Mouse (Mus musculus): ENCODE measurements at regions not wholly inside any gene's neighbourhood (a gene's known extent, or its start where the extent isn't known, plus 50 kb on each side); places are given as distances from the start of the nearest gene placed in this dataset.

- DNase-seq (ENCODE audit: low read depth), result peak; percentile 77
Measured at GRCm38 (mm10) chr17:52448701-52449100, 153.8 kb upstream of the Kcnh8 start.

GRCm38 (mm10) chr17:52459303-52459996, 143.1 kb upstream of the Kcnh8 start:
- no peak for DNase-seq (ENCODE audit: low read depth)

GRCm38 (mm10) chr17:52459997-52460387, 142.5 kb upstream of the Kcnh8 start:
- DNase-seq (ENCODE audit: low read depth), result no peak

GRCm38 (mm10) chr17:52461264-52461663, 141.2 kb upstream of the Kcnh8 start:
- peak; percentile 2 for DNase-seq (ENCODE audit: low read depth)

- DNase-seq (ENCODE audit: low read depth), result peak; percentile 60
Measured at GRCm38 (mm10) chr17:52461709-52462141, 140.8 kb upstream of the Kcnh8 start.

- no peak for DNase-seq (ENCODE audit: low read depth)
Measured at GRCm38 (mm10) chr17:52462361-52462760, 140.1 kb upstream of the Kcnh8 start.

- DNase-seq (ENCODE audit: low read depth), result no peak
Measured at GRCm38 (mm10) chr17:52468464-52468863, 134.0 kb upstream of the Kcnh8 start.

- no peak for DNase-seq (ENCODE audit: low read depth)
Measured at GRCm38 (mm10) chr17:52479327-52480086, 123.0 kb upstream of the Kcnh8 start.

- no peak for DNase-seq (ENCODE audit: low read depth)
Measured at GRCm38 (mm10) chr17:52480087-52480638, 122.3 kb upstream of the Kcnh8 start.

- no peak for DNase-seq (ENCODE audit: low read depth)
Measured at GRCm38 (mm10) chr17:52506760-52507159, 95.7 kb upstream of the Kcnh8 start.

- no peak for DNase-seq (ENCODE audit: low read depth)
Measured at GRCm38 (mm10) chr17:52530260-52530659, 72.2 kb upstream of the Kcnh8 start.

All from 416B (cell line).